Mouse (Mus musculus) kidney, adult 2 months (tissue): ENCODE measurements at regions not wholly inside any gene's neighbourhood (a gene's known extent, or its start where the extent isn't known, plus 50 kb on each side); places are given as distances from the start of the nearest gene placed in this dataset.

Experiments used
- DNase-seq: peaks from one replicate; pipeline ENCODE4 v3.0.0; 2021
- H3K27ac ChIP-seq: fragments of 200-500 bp; 2 replicates; pipeline ENCODE4 v1.5.1; 2012; ENCODE audit warnings: low read depth, low read length, control low read depth, inconsistent platforms; ENCODE audit not compliant: insufficient read depth
- H3K27me3 ChIP-seq: fragments of 200-500 bp; replicated peaks from 2 replicates; pipeline ENCODE4 v1.6.1; 2012; ENCODE audit warnings: mild to moderate bottlenecking, moderate library complexity, low read length, inconsistent platforms; ENCODE audit not compliant: control insufficient read depth, insufficient read depth
- H3K36me3 ChIP-seq: fragments of 200-500 bp; 2 replicates; pipeline ENCODE4 v1.6.1; 2012; ENCODE audit warnings: mild to moderate bottlenecking, moderate library complexity, low read length, inconsistent platforms; ENCODE audit not compliant: control insufficient read depth, insufficient read depth
- H3K4me1 ChIP-seq: fragments of 200-500 bp; 2 replicates; pipeline ENCODE4 v1.6.1; 2011; ENCODE audit warnings: low read length; ENCODE audit not compliant: control insufficient read depth, insufficient read depth
- H3K4me3 ChIP-seq: fragments of 200-500 bp; 2 replicates; pipeline ENCODE4 v1.5.1; 2011; ENCODE audit warnings: mild to moderate bottlenecking, low read depth, low read length, control low read depth; ENCODE audit not compliant: insufficient read depth
- CTCF ChIP-seq: fragments of 200-500 bp; conservative IDR thresholded peaks from 2 replicates; pipeline ENCODE4 v1.5.1; 2011; ENCODE audit warnings: low read depth, mild to moderate bottlenecking, control low read depth, low read length, moderate library complexity, mixed read lengths; ENCODE audit not compliant: insufficient read depth, insufficient read length
- POLR2A ChIP-seq: fragments of 200-500 bp; IDR thresholded peaks from one replicate; pipeline ENCODE4 v1.6.1; 2011; ENCODE audit warnings: low read depth, low read length, control low read depth
- WGBS: fragments of 180-500 bp; shearing (Covaris S2); methylation state at CpG from one replicate; pipeline ENCODE4 v1.1.7; 2018; 5-methylcytosine and 5-hydroxymethylcytosine counted together

GRCm38 (mm10) chr12:7778056-7778440, 199.4 kb upstream of the Apob start:
- Histone ChIP-seq H3K36me3 (no peaks in the 10 kb centered on the region), H3K4me3 (no peak overlapping the region), H3K27me3 (no peaks in the 10 kb centered on the region), H3K4me1 (no peaks in the 10 kb centered on the region), H3K27ac (no peak overlapping the region)
- DNase-seq = peak; percentile 27
- TF ChIP-seq POLR2A (no peak), CTCF (peak; percentile 42)
- WGBS = 35% methylated on average over 6 of the region's 6 CpGs

GRCm38 (mm10) chr12:7816616-7817015, 160.8 kb upstream of the Apob start:
- peak; percentile 66 for DNase-seq
- peaks cover 11% of the 10 kb centered on the region; the same call in 1 of the 2 replicates for H3K4me1 ChIP-seq
- no peaks in the 10 kb centered on the region for H3K27me3 ChIP-seq
- no peak overlapping the region for H3K27ac ChIP-seq
- H3K36me3 ChIP-seq = no peaks in the 10 kb centered on the region
- TF ChIP-seq CTCF (no peak), POLR2A (no peak)
- no peak overlapping the region for H3K4me3 ChIP-seq
- WGBS = 31% methylated on average over 5 of the region's 5 CpGs

GRCm38 (mm10) chr12:7820006-7820704, 157.3 kb upstream of the Apob start:
- Histone ChIP-seq H3K4me1 (peaks cover 11% of the 10 kb centered on the region; the same call in 1 of the 2 replicates), H3K36me3 (no peaks in the 10 kb centered on the region), H3K27me3 (no peaks in the 10 kb centered on the region), H3K4me3 (no peak overlapping the region), H3K27ac (peak overlapping the region; percentile 60)
- 39% methylated on average over 4 of the region's 4 CpGs for WGBS
- DNase-seq = peak; percentile 89
- TF ChIP-seq CTCF (no peak), POLR2A (no peak)

- TF ChIP-seq POLR2A = no peak
- TF ChIP-seq CTCF = no peak
- no peak overlapping the region for H3K4me3 ChIP-seq
- 43% methylated on average over 2 of the region's 2 CpGs for WGBS
Measured at GRCm38 (mm10) chr12:7820718-7821117, 156.7 kb upstream of the Apob start.

GRCm38 (mm10) chr12:7835731-7836130, 141.7 kb upstream of the Apob start:
- Histone ChIP-seq H3K4me1 (no peaks in the 10 kb centered on the region), H3K4me3 (no peak overlapping the region), H3K27ac (no peak overlapping the region), H3K36me3 (no peaks in the 10 kb centered on the region), H3K27me3 (no peaks in the 10 kb centered on the region)
- TF ChIP-seq POLR2A = no peak
- no peak for TF ChIP-seq CTCF
- 37% methylated on average over 3 of the region's 3 CpGs for WGBS
- no peak for DNase-seq

More at GRCm38 (mm10) chr12:7820718-7821117, 156.7 kb upstream of the Apob start:
- no peak for DNase-seq
- Histone ChIP-seq H3K36me3 (no peaks in the 10 kb centered on the region), H3K27me3 (no peaks in the 10 kb centered on the region), H3K4me1 (peaks cover 11% of the 10 kb centered on the region; the same call in 1 of the 2 replicates), H3K27ac (no peak overlapping the region)

- no peaks in the 10 kb centered on the region for H3K4me1 ChIP-seq
- WGBS = 63% methylated on average over 2 of the region's 2 CpGs
- TF ChIP-seq POLR2A (no peak), CTCF (no peak)
- no peaks in the 10 kb centered on the region for H3K27me3 ChIP-seq
- H3K36me3 ChIP-seq = no peaks in the 10 kb centered on the region
- peak; percentile 12 for DNase-seq
- H3K27ac ChIP-seq = no peak overlapping the region
- no peak overlapping the region for H3K4me3 ChIP-seq
Measured at GRCm38 (mm10) chr12:7853876-7854275, 123.6 kb upstream of the Apob start.

- Histone ChIP-seq H3K4me1 (no peaks in the 10 kb centered on the region), H3K27me3 (no peaks in the 10 kb centered on the region), H3K27ac (no peak overlapping the region), H3K4me3 (no peak overlapping the region), H3K36me3 (no peaks in the 10 kb centered on the region)
- 81% methylated on average over 2 of the region's 2 CpGs for WGBS
- no peak for TF ChIP-seq POLR2A
- TF ChIP-seq CTCF = no peak
- DNase-seq = no peak
Measured at GRCm38 (mm10) chr12:7855683-7856082, 121.8 kb upstream of the Apob start.
